Mouse (Mus musculus) central nervous system, embryonic 14 days (tissue): ENCODE results near the gene Foxd3. TPM values are rescaled to one million over a fixed set of nuclear protein-coding genes. Genes with fewer than 3 reads are reported as not detected.

Source experiments
- polyA plus RNA-seq: library from polyadenylated mRNA; depleted of rRNA; stranded (reverse); fragments of >200 nt; gene quantifications from 2 replicates; pipeline ENCODE4 v1.2.3, GENCODE M21; 2012; rRNA removed

Foxd3 gene
- 1.3 and 3.2 TPM in 2 replicates for polyA plus RNA-seq

GRCm38 (mm10) chr4:99655937-99656604 lies at the start of gene Foxd3:
Gene Foxd3, plus strand, starts transcription at chr4:99656299.

Other genes starting within 250 kb of the Foxd3 start
- 12.2 and 13.0 TPM in 2 replicates for gene Alg6, start 59.4 kb downstream of the Foxd3 start, polyA plus RNA-seq
- gene Efcab7, start 172.9 kb downstream of the Foxd3 start, polyA plus RNA-seq, result 15.3 and 16.5 TPM in 2 replicates